Mouse (Mus musculus): ENCODE measurements at regions not wholly inside any gene's neighbourhood (a gene's known extent, or its start where the extent isn't known, plus 50 kb on each side); places are given as distances from the start of the nearest gene placed in this dataset.
"Not testable (repeated sequence)": the region's sequence is repeated elsewhere in the genome, so short reads cannot be mapped to it uniquely, and the experiment has no call there.

DNA sequence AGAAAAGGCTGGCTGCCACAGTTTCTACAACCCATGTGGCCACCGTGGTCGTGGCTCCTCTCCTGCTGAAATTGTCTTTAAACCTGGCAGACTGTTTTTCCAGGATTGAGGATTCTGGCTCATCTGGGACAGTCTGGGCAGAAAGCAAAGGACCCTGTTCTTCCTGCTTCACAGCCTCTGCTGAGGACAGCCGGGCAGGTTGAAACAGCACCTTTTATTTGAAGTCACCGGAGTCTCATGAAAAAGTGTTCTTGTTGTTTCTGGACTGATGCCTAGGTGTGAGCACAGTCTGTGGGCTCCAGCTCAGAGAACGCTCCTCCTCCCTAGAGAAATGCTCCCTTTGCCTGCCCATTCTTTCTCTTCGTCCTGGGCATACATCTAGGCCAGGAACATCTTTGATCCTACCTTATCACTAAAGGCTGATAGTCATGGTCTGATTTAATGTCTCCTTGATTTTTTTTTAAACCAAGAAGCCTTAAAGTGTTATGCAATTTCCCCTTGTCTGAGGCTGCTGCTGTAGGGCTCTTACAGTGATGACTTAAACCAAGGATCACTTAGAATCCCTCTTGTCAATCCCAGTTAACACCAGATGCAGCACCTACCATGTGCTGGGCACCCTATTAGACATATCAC is 177.0 kb upstream of the Frmd6 start:
- no peak for TF ChIP-seq CTCF (conservative IDR thresholded peaks at IDR 0.05)
- H3K27ac ChIP-seq, result peak overlapping the region; percentile 28; the same call in 1 of the 2 replicates
- DNase-seq (ENCODE audit: low spot score in 2 of 2), result no peak
- H3K4me3 ChIP-seq, result no peak overlapping the region

DNA sequence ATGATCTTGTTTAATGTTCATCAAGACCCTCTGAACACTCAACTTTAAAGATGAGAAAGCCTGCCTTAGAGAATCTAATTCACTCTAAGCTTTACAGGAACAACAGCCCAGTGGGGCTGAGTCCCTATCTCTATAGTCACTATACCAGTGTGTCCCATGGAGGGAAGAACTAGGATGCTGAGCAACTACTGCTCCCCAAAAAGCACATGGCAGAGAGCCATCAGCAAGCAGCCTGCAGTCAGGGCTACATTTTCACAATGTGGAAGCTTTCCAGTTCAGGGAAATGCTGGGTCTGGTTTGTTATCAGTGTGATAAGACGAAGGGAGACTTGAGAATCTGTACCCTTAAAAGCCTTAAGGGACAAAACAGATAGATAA is 176.5 kb upstream of the Frmd6 start:
- H3K27ac ChIP-seq, result peak overlapping the region; percentile 28; the same call in 1 of the 2 replicates
- TF ChIP-seq CTCF (conservative IDR thresholded peaks at IDR 0.05), result no peak
- DNase-seq (ENCODE audit: low spot score in 2 of 2), result no peak
- H3K4me3 ChIP-seq, result no peak overlapping the region

DNA sequence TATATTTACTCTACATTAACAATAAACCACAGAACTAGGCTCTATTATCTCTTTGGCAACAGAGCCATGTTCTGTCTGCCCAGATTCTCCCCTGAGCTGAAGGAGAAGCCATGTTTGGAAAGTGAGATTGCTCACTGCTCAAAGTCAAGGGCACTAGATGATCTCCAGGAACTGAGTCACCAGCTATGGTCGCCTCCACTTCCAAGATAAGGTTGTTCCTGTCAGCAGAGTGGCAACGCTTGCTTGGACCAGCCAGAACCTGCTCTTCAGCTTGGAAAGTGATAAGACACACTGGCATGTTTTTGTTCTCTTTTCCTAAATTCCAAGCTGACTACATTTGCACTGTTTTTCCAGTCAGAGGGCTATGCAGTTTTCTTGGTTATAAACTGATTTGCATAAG is 175.6 kb upstream of the Frmd6 start:
- Histone ChIP-seq H3K4me3 (no peak overlapping the region), H3K27ac (no peak overlapping the region)
- no peak for TF ChIP-seq CTCF (conservative IDR thresholded peaks at IDR 0.05)
- no peak for DNase-seq (ENCODE audit: low spot score in 2 of 2)

GRCm38 (mm10) chr12:70650470-70650869 is 174.8 kb upstream of the Frmd6 start:
- Histone ChIP-seq H3K4me3 (no peak overlapping the region), H3K27ac (no peak overlapping the region)
- TF ChIP-seq CTCF (conservative IDR thresholded peaks at IDR 0.05), result no peak
- DNase-seq (ENCODE audit: low spot score in 2 of 2), result no peak

- TF ChIP-seq CTCF (conservative IDR thresholded peaks at IDR 0.05), result peak; percentile 37
- Histone ChIP-seq H3K4me3 (no peak overlapping the region), H3K27ac (no peak overlapping the region)
- no peak for DNase-seq (ENCODE audit: low spot score in 2 of 2)
Measured at GRCm38 (mm10) chr12:70652751-70653150, 172.6 kb upstream of the Frmd6 start.

GRCm38 (mm10) chr12:70653971-70654370 is 171.3 kb upstream of the Frmd6 start:
- H3K27ac ChIP-seq, result no peak overlapping the region
- no peak for TF ChIP-seq CTCF (conservative IDR thresholded peaks at IDR 0.05)
- H3K4me3 ChIP-seq, result no peak overlapping the region
- DNase-seq (ENCODE audit: low spot score in 2 of 2), result no peak

DNA sequence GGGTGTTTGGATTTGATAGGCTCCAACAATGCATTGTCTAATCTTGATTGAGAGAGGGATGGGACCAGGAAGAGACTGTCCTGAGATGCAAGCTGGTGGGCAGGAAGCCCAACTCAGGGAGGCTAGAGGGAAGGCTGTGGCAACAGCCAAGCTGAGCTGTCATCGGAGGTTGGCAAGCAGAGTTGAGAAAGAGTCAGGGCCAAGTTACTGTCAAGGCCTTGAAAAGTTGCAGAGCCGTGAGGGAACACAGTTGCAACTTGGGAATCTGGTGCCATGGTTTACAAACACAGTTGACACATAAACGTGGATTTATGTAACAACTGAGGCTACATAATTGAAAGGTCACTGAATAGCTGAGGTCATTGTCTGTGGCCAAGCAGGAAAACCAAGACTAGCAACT is 170.8 kb upstream of the Frmd6 start:
- no peak for DNase-seq (ENCODE audit: low spot score in 2 of 2)
- Histone ChIP-seq H3K27ac (no peak overlapping the region), H3K4me3 (no peak overlapping the region)
- no peak for TF ChIP-seq CTCF (conservative IDR thresholded peaks at IDR 0.05)

GRCm38 (mm10) chr12:70655411-70655811 is 169.9 kb upstream of the Frmd6 start:
- no peak for TF ChIP-seq CTCF (conservative IDR thresholded peaks at IDR 0.05)
- H3K4me3 ChIP-seq, result no peak overlapping the region
- DNase-seq (ENCODE audit: low spot score in 2 of 2), result no peak
- no peak overlapping the region for H3K27ac ChIP-seq

DNA sequence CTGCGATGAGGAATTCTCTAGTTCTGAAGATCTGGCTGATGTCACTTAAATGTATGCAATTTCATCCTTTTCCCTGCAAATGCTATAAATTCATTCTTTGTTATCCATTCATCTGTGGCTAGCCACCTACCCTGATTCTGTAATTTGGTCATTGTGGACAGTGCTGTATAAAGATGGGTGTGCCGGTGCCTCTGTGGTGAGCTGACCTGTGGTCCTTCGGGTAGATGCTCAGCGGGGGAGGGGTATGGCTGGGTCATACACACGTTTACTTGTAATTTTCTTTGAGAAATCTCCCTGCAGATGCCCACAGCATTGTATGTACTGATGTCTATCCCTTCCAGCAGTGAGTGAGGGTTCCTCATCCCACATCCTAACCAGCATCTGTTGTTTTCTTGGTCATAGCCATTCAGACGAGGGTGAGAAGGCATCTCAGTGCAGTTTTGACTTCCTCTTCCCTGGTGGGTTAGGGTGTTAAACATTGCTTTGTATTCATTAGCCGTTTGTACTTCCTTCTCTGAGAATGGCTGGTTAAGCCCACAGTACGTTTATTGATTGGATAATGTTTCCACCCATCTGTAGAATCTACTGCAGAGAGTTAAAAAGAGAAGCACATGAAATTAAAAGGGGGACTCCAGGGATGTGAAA is 169.3 kb upstream of the Frmd6 start:
- Histone ChIP-seq H3K27ac (no peak overlapping the region), H3K4me3 (no peak overlapping the region)
- no peak for DNase-seq (ENCODE audit: low spot score in 2 of 2)
- TF ChIP-seq CTCF (conservative IDR thresholded peaks at IDR 0.05), result no peak

GRCm38 (mm10) chr12:70656805-70657492 is 168.4 kb upstream of the Frmd6 start:
- no peak for TF ChIP-seq CTCF (conservative IDR thresholded peaks at IDR 0.05)
- H3K4me3 ChIP-seq, result no peak overlapping the region
- no peak overlapping the region for H3K27ac ChIP-seq
- DNase-seq (ENCODE audit: low spot score in 2 of 2), result no peak

GRCm38 (mm10) chr12:70657493-70657810 is 167.9 kb upstream of the Frmd6 start:
- no peak for TF ChIP-seq CTCF (conservative IDR thresholded peaks at IDR 0.05)
- Histone ChIP-seq H3K27ac (no peak overlapping the region), H3K4me3 (no peak overlapping the region)
- DNase-seq (ENCODE audit: low spot score in 2 of 2), result no peak

- no peak for TF ChIP-seq CTCF (conservative IDR thresholded peaks at IDR 0.05)
- DNase-seq (ENCODE audit: low spot score in 2 of 2), result no peak
- no peak overlapping the region for H3K27ac ChIP-seq
- H3K4me3 ChIP-seq, result no peak overlapping the region
Measured at GRCm38 (mm10) chr12:70658106-70658505, 167.2 kb upstream of the Frmd6 start.

- no peak overlapping the region for H3K4me3 ChIP-seq
- no peak overlapping the region for H3K27ac ChIP-seq
- TF ChIP-seq CTCF (conservative IDR thresholded peaks at IDR 0.05), result no peak
- DNase-seq (ENCODE audit: low spot score in 2 of 2), result no peak
Measured at GRCm38 (mm10) chr12:70660388-70660787, 164.9 kb upstream of the Frmd6 start.

GRCm38 (mm10) chr12:70668158-70668557 is 157.2 kb upstream of the Frmd6 start:
- not testable (repeated sequence) for DNase-seq (ENCODE audit: low spot score in 2 of 2); H3K4me3 ChIP-seq; H3K27ac ChIP-seq
